Mouse (Mus musculus) liver, embryonic 15.5 days (tissue): ENCODE results near the gene Hspa13. TPM values are rescaled to one million over a fixed set of nuclear protein-coding genes. Genes with fewer than 3 reads are reported as not detected.

Experiments
- microRNA-seq: library from miRNA; unstranded; fragments of <30 nt; microRNA quantifications from one replicate; pipeline ENCODE4, GENCODE M21; 2016
- polyA plus RNA-seq: library from polyadenylated mRNA; unstranded; fragments of >200 nt; fragmentation: Nextera tagmentation; extraction: Ambion mirVana; gene quantifications from 2 replicates; pipeline ENCODE4 v1.2.1, GENCODE M21; 2015

Hspa13 gene
- polyA plus RNA-seq, 1 experiment from 2014 or later: 8.5 TPM

Small RNA genes lying within 50 kb of the gene (microRNA-seq; reads per million reads assigned to microRNA genes)
- not detected for gene Gm22923

Other genes starting within 250 kb of the Hspa13 start
- not detected in 2 replicates for gene Lipi, start 181.0 kb downstream of the Hspa13 start, polyA plus RNA-seq
- gene Rbm11, start 174.3 kb downstream of the Hspa13 start, polyA plus RNA-seq: 0.03 TPM in 1 of 2 replicates, not detected in the other